Mouse (Mus musculus): ENCODE measurements around the gene Kcnip3. TPM values are rescaled to one million over a fixed set of nuclear protein-coding genes. Genes with fewer than 3 reads are reported as not detected.

Kcnip3 gene
- polyA plus RNA-seq, 1 experiment from 2014 or later: 2.0 TPM

DNA sequence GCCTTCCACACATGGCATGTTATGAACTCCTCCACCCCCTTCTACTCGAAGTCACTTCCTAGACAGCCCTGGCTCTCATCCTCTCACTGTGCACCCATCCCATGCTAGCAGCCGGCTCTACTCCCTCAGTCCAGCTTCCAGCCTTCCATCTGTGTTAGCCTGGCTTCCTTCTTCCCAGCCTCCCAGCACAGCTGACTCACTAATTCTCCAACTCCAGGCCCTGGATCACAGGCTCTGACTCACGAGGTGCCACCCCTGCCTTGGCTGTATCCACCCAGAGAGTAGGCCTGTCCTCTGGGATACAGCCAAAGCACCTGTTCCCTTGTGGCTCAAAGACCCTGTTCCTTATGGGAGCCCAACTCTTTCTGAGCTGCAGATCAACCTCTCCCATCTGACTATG is 15.7 kb upstream of the Kcnip3 start:
- Histone ChIP-seq H3K27me3 (ENCODE audit: control insufficient read depth, insufficient read depth, low read length) (peaks cover 33% of the 10 kb centered on the region), H3K9ac (ENCODE audit: low read length) (no peak overlapping the region), H3K27ac (ENCODE audit: low read length) (no peak overlapping the region), H3K36me3 (ENCODE audit: control insufficient read depth, insufficient read depth) (no peaks in the 10 kb centered on the region), H3K4me2 (ENCODE audit: low read depth, low read length) (no peak overlapping the region), H3K4me3 (ENCODE audit: low read length) (no peak overlapping the region), H3K9me3 (replicated peaks; ENCODE audit: control insufficient read depth, low read length) (no peaks in the 10 kb centered on the region), H3K4me1 (ENCODE audit: control insufficient read depth, insufficient read depth, low read length) (no peaks in the 10 kb centered on the region)
- ATAC-seq (replicated peaks; ENCODE audit: extremely low read depth, insufficient read depth, low FRiP score): no peak
- 55% methylated on average over 3 of the region's 3 CpGs for WGBS

GRCm38 (mm10) chr2:127535363-127535762 is 13.5 kb upstream of the Kcnip3 start:
- peaks cover 14% of the 10 kb centered on the region for H3K27me3 ChIP-seq (ENCODE audit: control insufficient read depth, insufficient read depth, low read length)
- H3K27ac ChIP-seq (ENCODE audit: low read length): no peak overlapping the region
- no peaks in the 10 kb centered on the region for H3K4me1 ChIP-seq (ENCODE audit: control insufficient read depth, insufficient read depth, low read length)
- no peak for ATAC-seq (replicated peaks; ENCODE audit: extremely low read depth, insufficient read depth, low FRiP score)
- WGBS: 71% methylated on average over 9 of the region's 9 CpGs
- H3K4me2 ChIP-seq (ENCODE audit: low read depth, low read length): no peak overlapping the region
- H3K9me3 ChIP-seq (replicated peaks; ENCODE audit: control insufficient read depth, low read length): no peaks in the 10 kb centered on the region
- H3K4me3 ChIP-seq (ENCODE audit: low read length): no peak overlapping the region
- no peaks in the 10 kb centered on the region for H3K36me3 ChIP-seq (ENCODE audit: control insufficient read depth, insufficient read depth)
- no peak overlapping the region for H3K9ac ChIP-seq (ENCODE audit: low read length)

GRCm38 (mm10) chr2:127532379-127532778 is 10.5 kb upstream of the Kcnip3 start:
- WGBS: 14% methylated on average over 9 of the region's 9 CpGs
- no peaks in the 10 kb centered on the region for H3K27me3 ChIP-seq (ENCODE audit: control insufficient read depth, insufficient read depth, low read length)
- H3K4me2 ChIP-seq (ENCODE audit: low read depth, low read length): no peak overlapping the region
- H3K4me1 ChIP-seq (ENCODE audit: control insufficient read depth, insufficient read depth, low read length): no peaks in the 10 kb centered on the region
- no peak overlapping the region for H3K4me3 ChIP-seq (ENCODE audit: low read length)
- no peak overlapping the region for H3K9ac ChIP-seq (ENCODE audit: low read length)
- ATAC-seq (replicated peaks; ENCODE audit: extremely low read depth, insufficient read depth, low FRiP score): no peak
- no peak overlapping the region for H3K27ac ChIP-seq (ENCODE audit: low read length)
- no peaks in the 10 kb centered on the region for H3K9me3 ChIP-seq (replicated peaks; ENCODE audit: control insufficient read depth, low read length)
- no peaks in the 10 kb centered on the region for H3K36me3 ChIP-seq (ENCODE audit: control insufficient read depth, insufficient read depth)

DNA sequence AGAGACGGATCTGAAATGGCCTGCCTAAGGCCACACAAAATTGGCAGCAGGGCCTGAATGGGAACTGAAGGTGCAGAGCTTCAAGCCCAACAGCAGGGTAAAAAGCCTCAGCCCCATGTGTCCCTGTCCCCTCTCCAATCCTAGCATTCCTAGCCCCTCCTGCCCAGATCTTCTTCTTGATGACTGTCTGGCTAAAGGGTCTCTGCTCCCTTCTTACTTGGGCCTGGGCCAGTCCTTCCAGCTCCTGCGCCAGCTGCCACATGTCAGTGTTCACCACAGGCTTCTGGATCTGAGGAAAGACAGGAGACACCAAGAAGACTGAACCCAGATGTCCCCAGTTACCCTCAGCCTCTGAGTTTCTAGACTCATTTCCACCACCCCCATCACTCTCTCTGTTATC is 9.7 kb upstream of the Kcnip3 start:
- Histone ChIP-seq H3K9ac (ENCODE audit: low read length) (no peak overlapping the region), H3K9me3 (replicated peaks; ENCODE audit: control insufficient read depth, low read length) (no peaks in the 10 kb centered on the region), H3K36me3 (ENCODE audit: control insufficient read depth, insufficient read depth) (no peaks in the 10 kb centered on the region), H3K4me3 (ENCODE audit: low read length) (no peak overlapping the region), H3K27me3 (ENCODE audit: control insufficient read depth, insufficient read depth, low read length) (no peaks in the 10 kb centered on the region), H3K27ac (ENCODE audit: low read length) (no peak overlapping the region), H3K4me2 (ENCODE audit: low read depth, low read length) (no peak overlapping the region), H3K4me1 (ENCODE audit: control insufficient read depth, insufficient read depth, low read length) (no peaks in the 10 kb centered on the region)
- ATAC-seq (replicated peaks; ENCODE audit: extremely low read depth, insufficient read depth, low FRiP score): no peak
- WGBS: 92% methylated on average over 2 of the region's 2 CpGs

- no peak overlapping the region for H3K4me2 ChIP-seq (ENCODE audit: low read depth, low read length)
- no peak overlapping the region for H3K27ac ChIP-seq (ENCODE audit: low read length)
- WGBS: 62% methylated on average over 3 of the region's 3 CpGs
- ATAC-seq (replicated peaks; ENCODE audit: extremely low read depth, insufficient read depth, low FRiP score): no peak
- H3K4me1 ChIP-seq (ENCODE audit: control insufficient read depth, insufficient read depth, low read length): no peaks in the 10 kb centered on the region
- H3K9me3 ChIP-seq (replicated peaks; ENCODE audit: control insufficient read depth, low read length): no peaks in the 10 kb centered on the region
- H3K4me3 ChIP-seq (ENCODE audit: low read length): no peak overlapping the region
- no peak overlapping the region for H3K9ac ChIP-seq (ENCODE audit: low read length)
- H3K36me3 ChIP-seq (ENCODE audit: control insufficient read depth, insufficient read depth): no peaks in the 10 kb centered on the region
- H3K27me3 ChIP-seq (ENCODE audit: control insufficient read depth, insufficient read depth, low read length): no peaks in the 10 kb centered on the region
Measured at GRCm38 (mm10) chr2:127530418-127530817, 8.5 kb upstream of the Kcnip3 start.

- Histone ChIP-seq H3K9ac (ENCODE audit: low read length) (no peak overlapping the region), H3K27me3 (ENCODE audit: control insufficient read depth, insufficient read depth, low read length) (no peaks in the 10 kb centered on the region), H3K4me3 (ENCODE audit: low read length) (no peak overlapping the region), H3K36me3 (ENCODE audit: control insufficient read depth, insufficient read depth) (no peaks in the 10 kb centered on the region), H3K9me3 (replicated peaks; ENCODE audit: control insufficient read depth, low read length) (no peaks in the 10 kb centered on the region), H3K4me1 (ENCODE audit: control insufficient read depth, insufficient read depth, low read length) (peaks cover 3% of the 10 kb centered on the region; the same call in 1 of the 2 replicates), H3K4me2 (ENCODE audit: low read depth, low read length) (no peak overlapping the region), H3K27ac (ENCODE audit: low read length) (no peak overlapping the region)
- WGBS: 76% methylated on average over 3 of the region's 3 CpGs
- no peak for ATAC-seq (replicated peaks; ENCODE audit: extremely low read depth, insufficient read depth, low FRiP score)
Measured at GRCm38 (mm10) chr2:127525004-127525775, 3.3 kb upstream of the Kcnip3 start.

- Histone ChIP-seq H3K27me3 (ENCODE audit: control insufficient read depth, insufficient read depth, low read length) (peaks cover 3% of the 10 kb centered on the region; the same call in 1 of the 2 replicates), H3K9ac (ENCODE audit: low read length) (no peak overlapping the region), H3K9me3 (replicated peaks; ENCODE audit: control insufficient read depth, low read length) (no peaks in the 10 kb centered on the region), H3K4me2 (ENCODE audit: low read depth, low read length) (no peak overlapping the region), H3K36me3 (ENCODE audit: control insufficient read depth, insufficient read depth) (no peaks in the 10 kb centered on the region), H3K4me1 (ENCODE audit: control insufficient read depth, insufficient read depth, low read length) (peaks cover 3% of the 10 kb centered on the region; the same call in 1 of the 2 replicates), H3K4me3 (ENCODE audit: low read length) (no peak overlapping the region), H3K27ac (ENCODE audit: low read length) (no peak overlapping the region)
- 44% methylated on average over 7 of the region's 7 CpGs for WGBS
- ATAC-seq (replicated peaks; ENCODE audit: extremely low read depth, insufficient read depth, low FRiP score): no peak
Measured at GRCm38 (mm10) chr2:127523950-127524729, 2.2 kb upstream of the Kcnip3 start.

- Histone ChIP-seq H3K36me3 (ENCODE audit: control insufficient read depth, insufficient read depth) (no peaks in the 10 kb centered on the region), H3K4me2 (ENCODE audit: low read depth, low read length) (peak overlapping the region; percentile 49), H3K27ac (ENCODE audit: low read length) (no peak overlapping the region), H3K27me3 (ENCODE audit: control insufficient read depth, insufficient read depth, low read length) (peaks cover 3% of the 10 kb centered on the region; the same call in 1 of the 2 replicates), H3K9me3 (replicated peaks; ENCODE audit: control insufficient read depth, low read length) (no peaks in the 10 kb centered on the region), H3K9ac (ENCODE audit: low read length) (no peak overlapping the region), H3K4me3 (ENCODE audit: low read length) (peak overlapping the region; percentile 26), H3K4me1 (ENCODE audit: control insufficient read depth, insufficient read depth, low read length) (peaks cover 3% of the 10 kb centered on the region; the same call in 1 of the 2 replicates)
- 3% methylated on average over 18 of the region's 18 CpGs for WGBS
- ATAC-seq (replicated peaks; ENCODE audit: extremely low read depth, insufficient read depth, low FRiP score): 0 out of 2 replicates have a peak, but pooled peaks have one; percentile 25
Measured at GRCm38 (mm10) chr2:127521172-127522005, 505 bp downstream of the Kcnip3 start.

Measured in heart, embryonic 16.5 days (tissue).